Mouse (Mus musculus): ENCODE measurements at regions not wholly inside any gene's neighbourhood (a gene's known extent, or its start where the extent isn't known, plus 50 kb on each side); places are given as distances from the start of the nearest gene placed in this dataset.

GRCm38 (mm10) chr6:116825628-116826027 lies 108.9 kb upstream of the Tmem72 start:
- H3K9ac ChIP-seq (ENCODE audit: low read length) = no peak overlapping the region
- H3K4me3 ChIP-seq (ENCODE audit: control insufficient read depth in 1 of 2, insufficient read depth in 1 of 2, low read depth in 1 of 2, low read length in 2 of 2) = no peak overlapping the region
- peaks cover 7 to 12% of the 10 kb centered on the region in 2 experiments for H3K4me1 ChIP-seq (ENCODE audit: control insufficient read depth in 2 of 2, insufficient read depth in 2 of 2, low read length in 2 of 2)
- ATAC-seq (ENCODE audit: insufficient number of reproducible peaks, insufficient read depth, low FRiP score, low read depth) = no peak
- no peaks in the 10 kb centered on the region for H3K9me3 ChIP-seq (ENCODE audit: control insufficient read depth, low read length)
- WGBS = 64% methylated on average over 2 of the region's 2 CpGs
- no peak overlapping the region for H3K4me2 ChIP-seq (ENCODE audit: low read length)
- H3K27me3 ChIP-seq (ENCODE audit: control insufficient read depth, insufficient read depth, low read length) = no peaks in the 10 kb centered on the region
- H3K27ac ChIP-seq (replicated peaks in 1 of 2; ENCODE audit: control insufficient read depth in 1 of 2, insufficient read depth in 1 of 2, low read depth in 2 of 2, low read length in 2 of 2) = no peak overlapping the region
- H3K36me3 ChIP-seq (ENCODE audit: control insufficient read depth, insufficient read depth, low read length) = no peaks in the 10 kb centered on the region

- 0 out of 2 replicates have a peak, but pooled peaks have one; percentile 47 for ATAC-seq (ENCODE audit: insufficient number of reproducible peaks, insufficient read depth, low FRiP score, low read depth)
- WGBS = 21% methylated on average over 2 of the region's 2 CpGs
- Histone ChIP-seq H3K4me2 (ENCODE audit: low read length) (no peak overlapping the region), H3K9ac (ENCODE audit: low read length) (no peak overlapping the region), H3K36me3 (ENCODE audit: control insufficient read depth, insufficient read depth, low read length) (no peaks in the 10 kb centered on the region), H3K4me3 (ENCODE audit: control insufficient read depth in 1 of 2, insufficient read depth in 1 of 2, low read depth in 1 of 2, low read length in 2 of 2) (no peak overlapping the region), H3K9me3 (ENCODE audit: control insufficient read depth, low read length) (no peaks in the 10 kb centered on the region), H3K27me3 (ENCODE audit: control insufficient read depth, insufficient read depth, low read length) (no peaks in the 10 kb centered on the region), H3K27ac (replicated peaks in 1 of 2; ENCODE audit: control insufficient read depth in 1 of 2, insufficient read depth in 1 of 2, low read depth in 2 of 2, low read length in 2 of 2) (peak overlapping the region in 1 of 2 experiments; percentile 19; a peak in 1 of 4 replicates), H3K4me1 (ENCODE audit: control insufficient read depth in 2 of 2, insufficient read depth in 2 of 2, low read length in 2 of 2) (peaks cover 4 to 12% of the 10 kb centered on the region in 2 experiments; a peak in 3 of 4 replicates)
Observed at GRCm38 (mm10) chr6:116829341-116829740, 112.6 kb upstream of the Tmem72 start.

- H3K9ac ChIP-seq (ENCODE audit: low read length) = no peak overlapping the region
- H3K27me3 ChIP-seq (ENCODE audit: control insufficient read depth, insufficient read depth, low read length) = no peaks in the 10 kb centered on the region
- no peaks in the 10 kb centered on the region for H3K9me3 ChIP-seq (ENCODE audit: control insufficient read depth, low read length)
- no peaks in the 10 kb centered on the region for H3K36me3 ChIP-seq (ENCODE audit: control insufficient read depth, insufficient read depth, low read length)
- H3K27ac ChIP-seq (replicated peaks in 1 of 2; ENCODE audit: control insufficient read depth in 1 of 2, insufficient read depth in 1 of 2, low read depth in 2 of 2, low read length in 2 of 2) = 0 out of 4 replicates have a peak overlapping the region, but pooled peaks of 1 of the 2 experiments have one; percentile 3
- peaks cover 4 to 11% of the 10 kb centered on the region in 2 experiments; a peak in 3 of 4 replicates for H3K4me1 ChIP-seq (ENCODE audit: control insufficient read depth in 2 of 2, insufficient read depth in 2 of 2, low read length in 2 of 2)
- no peak overlapping the region for H3K4me2 ChIP-seq (ENCODE audit: low read length)
- ATAC-seq (ENCODE audit: insufficient number of reproducible peaks, insufficient read depth, low FRiP score, low read depth) = no peak
- no peak overlapping the region for H3K4me3 ChIP-seq (ENCODE audit: control insufficient read depth in 1 of 2, insufficient read depth in 1 of 2, low read depth in 1 of 2, low read length in 2 of 2)
- WGBS = 36% methylated on average over 11 of the region's 11 CpGs
Observed at GRCm38 (mm10) chr6:116845990-116846862, 129.5 kb upstream of the Tmem72 start.

- Histone ChIP-seq H3K27me3 (ENCODE audit: control insufficient read depth, insufficient read depth, low read length) (no peaks in the 10 kb centered on the region), H3K27ac (replicated peaks in 1 of 2; ENCODE audit: control insufficient read depth in 1 of 2, insufficient read depth in 1 of 2, low read depth in 2 of 2, low read length in 2 of 2) (no peak overlapping the region), H3K4me3 (ENCODE audit: control insufficient read depth in 1 of 2, insufficient read depth in 1 of 2, low read depth in 1 of 2, low read length in 2 of 2) (no peak overlapping the region), H3K36me3 (ENCODE audit: control insufficient read depth, insufficient read depth, low read length) (no peaks in the 10 kb centered on the region), H3K9ac (ENCODE audit: low read length) (no peak overlapping the region), H3K4me1 (ENCODE audit: control insufficient read depth in 2 of 2, insufficient read depth in 2 of 2, low read length in 2 of 2) (peaks cover 4 to 11% of the 10 kb centered on the region in 2 experiments; a peak in 3 of 4 replicates), H3K4me2 (ENCODE audit: low read length) (no peak overlapping the region), H3K9me3 (ENCODE audit: control insufficient read depth, low read length) (no peaks in the 10 kb centered on the region)
- no peak for ATAC-seq (ENCODE audit: insufficient number of reproducible peaks, insufficient read depth, low FRiP score, low read depth)
- WGBS = 45% methylated on average over 10 of the region's 10 CpGs
Observed at GRCm38 (mm10) chr6:116848538-116849093, 131.9 kb upstream of the Tmem72 start.

GRCm38 (mm10) chr6:116854029-116854428 lies 137.3 kb upstream of the Tmem72 start:
- H3K27me3 ChIP-seq (ENCODE audit: control insufficient read depth, insufficient read depth, low read length) = no peaks in the 10 kb centered on the region
- no peaks in the 10 kb centered on the region for H3K36me3 ChIP-seq (ENCODE audit: control insufficient read depth, insufficient read depth, low read length)
- no peaks in the 10 kb centered on the region for H3K4me1 ChIP-seq (ENCODE audit: control insufficient read depth in 2 of 2, insufficient read depth in 2 of 2, low read length in 2 of 2)
- H3K4me3 ChIP-seq (ENCODE audit: control insufficient read depth in 1 of 2, insufficient read depth in 1 of 2, low read depth in 1 of 2, low read length in 2 of 2) = no peak overlapping the region
- no peak overlapping the region for H3K9ac ChIP-seq (ENCODE audit: low read length)
- whole genome bisulfite sequencing = 51% methylated on average over 6 of the region's 6 CpGs
- H3K9me3 ChIP-seq (ENCODE audit: control insufficient read depth, low read length) = no peaks in the 10 kb centered on the region
- ATAC-seq (ENCODE audit: insufficient number of reproducible peaks, insufficient read depth, low FRiP score, low read depth) = no peak
- H3K4me2 ChIP-seq (ENCODE audit: low read length) = no peak overlapping the region
- no peak overlapping the region for H3K27ac ChIP-seq (replicated peaks in 1 of 2; ENCODE audit: control insufficient read depth in 1 of 2, insufficient read depth in 1 of 2, low read depth in 2 of 2, low read length in 2 of 2)

GRCm38 (mm10) chr6:116856093-116856492 lies 139.4 kb upstream of the Tmem72 start:
- no peak for ATAC-seq (ENCODE audit: insufficient number of reproducible peaks, insufficient read depth, low FRiP score, low read depth)
- no peak overlapping the region for H3K4me3 ChIP-seq (ENCODE audit: control insufficient read depth in 1 of 2, insufficient read depth in 1 of 2, low read depth in 1 of 2, low read length in 2 of 2)
- H3K36me3 ChIP-seq (ENCODE audit: control insufficient read depth, insufficient read depth, low read length) = no peaks in the 10 kb centered on the region
- no peak overlapping the region for H3K27ac ChIP-seq (replicated peaks in 1 of 2; ENCODE audit: control insufficient read depth in 1 of 2, insufficient read depth in 1 of 2, low read depth in 2 of 2, low read length in 2 of 2)
- H3K9me3 ChIP-seq (ENCODE audit: control insufficient read depth, low read length) = no peaks in the 10 kb centered on the region
- H3K9ac ChIP-seq (ENCODE audit: low read length) = no peak overlapping the region
- H3K27me3 ChIP-seq (ENCODE audit: control insufficient read depth, insufficient read depth, low read length) = no peaks in the 10 kb centered on the region
- WGBS = 71% methylated on average over 2 of the region's 2 CpGs
- H3K4me1 ChIP-seq (ENCODE audit: control insufficient read depth in 2 of 2, insufficient read depth in 2 of 2, low read length in 2 of 2) = no peaks in the 10 kb centered on the region
- H3K4me2 ChIP-seq (ENCODE audit: low read length) = no peak overlapping the region

- Histone ChIP-seq H3K4me2 (ENCODE audit: low read length) (no peak overlapping the region), H3K4me3 (ENCODE audit: control insufficient read depth in 1 of 2, insufficient read depth in 1 of 2, low read depth in 1 of 2, low read length in 2 of 2) (no peak overlapping the region), H3K27ac (replicated peaks in 1 of 2; ENCODE audit: control insufficient read depth in 1 of 2, insufficient read depth in 1 of 2, low read depth in 2 of 2, low read length in 2 of 2) (no peak overlapping the region), H3K36me3 (ENCODE audit: control insufficient read depth, insufficient read depth, low read length) (no peaks in the 10 kb centered on the region), H3K4me1 (ENCODE audit: control insufficient read depth in 2 of 2, insufficient read depth in 2 of 2, low read length in 2 of 2) (no peaks in the 10 kb centered on the region), H3K9me3 (ENCODE audit: control insufficient read depth, low read length) (no peaks in the 10 kb centered on the region), H3K9ac (ENCODE audit: low read length) (no peak overlapping the region), H3K27me3 (ENCODE audit: control insufficient read depth, insufficient read depth, low read length) (no peaks in the 10 kb centered on the region)
- ATAC-seq (ENCODE audit: insufficient number of reproducible peaks, insufficient read depth, low FRiP score, low read depth) = no peak
- 81% methylated on average over 1 of the region's 1 CpGs for WGBS
Observed at GRCm38 (mm10) chr6:116856917-116857491, 140.3 kb upstream of the Tmem72 start.
